In genomic region chr2:48123662-48124061, GRCm38 (mm10) we compare ENCODE assay signal across 12 mouse cellular contexts.
DNase-seq lines count a peak whose midpoint lies in the region; ATAC-seq and TF ChIP-seq lines count a peak whose summit lies in the region.
"Had no signal": no experiment of that assay in that cellular context is flagged by ENCODE, and none has a peak within 500 bp of the region (broad histone marks: within the 10 kb centered on the region; RNA-seq: fewer than 3 reads in every experiment).

No protein-coding gene starts in this region.

- no peak for ATAC-seq in hindbrain, postnatal 0 days
- no peak for ATAC-seq in hindbrain, embryonic 13.5 days (ENCODE audit: low FRiP score)
- ATAC-seq in forebrain, postnatal 0 days, result peak; percentile 79

- no peaks in the 10 kb centered on the region for H3K27me3 ChIP-seq in hindbrain, postnatal 0 days (ENCODE audit: insufficient read depth, low read length)
- no peaks in the 10 kb centered on the region for H3K27me3 ChIP-seq in hindbrain, embryonic 13.5 days
- H3K27me3 ChIP-seq in forebrain, postnatal 0 days (ENCODE audit: insufficient read depth, low read length), result no peaks in the 10 kb centered on the region
- H3K27me3 ChIP-seq: CH12.LX had no signal

- peak; percentile 11 for DNase-seq in hindbrain, postnatal 0 days (ENCODE audit: low spot score)
- peak; percentile 12 for DNase-seq in right cerebral cortex, postnatal 4 days
- no peak for DNase-seq in right cerebral cortex, postnatal 25 days
- peak; percentile 51 for DNase-seq in forebrain, postnatal 0 days
- no peak for DNase-seq in ovary, postnatal 10 days (ENCODE audit: low spot score)
- DNase-seq in adrenal gland, postnatal 25 days, result no peak
- DNase-seq: adrenal gland, postnatal 36 days; thymus, postnatal 4 days had no signal

- 39% methylated on average over 7 of the region's 7 CpGs for WGBS in hindbrain, postnatal 0 days
- 41% methylated on average over 7 of the region's 7 CpGs for WGBS in hindbrain, embryonic 13.5 days
- WGBS in forebrain, postnatal 0 days, result 24% methylated on average over 7 of the region's 7 CpGs

- no peak for TF ChIP-seq CTCF in hindbrain, postnatal 0 days (IDR thresholded peaks at IDR 0.05; ENCODE audit: low read depth)
- TF ChIP-seq CTCF in forebrain, postnatal 0 days (IDR thresholded peaks at IDR 0.05; ENCODE audit: low read depth), result no peak

- H3K9me3 ChIP-seq in hindbrain, postnatal 0 days (ENCODE audit: low read length), result no peaks in the 10 kb centered on the region
- no peaks in the 10 kb centered on the region for H3K9me3 ChIP-seq in hindbrain, embryonic 13.5 days
- H3K9me3 ChIP-seq in forebrain, postnatal 0 days (ENCODE audit: low read length), result no peaks in the 10 kb centered on the region

- no peak overlapping the region for H3K27ac ChIP-seq in hindbrain, postnatal 0 days
- no peak overlapping the region for H3K27ac ChIP-seq in hindbrain, embryonic 13.5 days
- H3K27ac ChIP-seq in forebrain, postnatal 0 days (ENCODE audit: low read depth, low read length), result no peak overlapping the region
- H3K27ac ChIP-seq: kidney, postnatal 0 days; stomach, postnatal 0 days had no signal

- H3K4me1 ChIP-seq in hindbrain, postnatal 0 days (ENCODE audit: insufficient read depth, low read length), result no peaks in the 10 kb centered on the region
- H3K4me1 ChIP-seq in hindbrain, embryonic 13.5 days (replicated peaks), result no peaks in the 10 kb centered on the region
- no peaks in the 10 kb centered on the region for H3K4me1 ChIP-seq in forebrain, postnatal 0 days (ENCODE audit: insufficient read depth)

- no peak overlapping the region for H3K4me2 ChIP-seq in hindbrain, postnatal 0 days (ENCODE audit: low read depth, low read length)
- H3K4me2 ChIP-seq in hindbrain, embryonic 13.5 days, result no peak overlapping the region
- no peak overlapping the region for H3K4me2 ChIP-seq in forebrain, postnatal 0 days (ENCODE audit: low read depth)

- H3K4me3 ChIP-seq in hindbrain, postnatal 0 days (ENCODE audit: low read length), result no peak overlapping the region
- H3K4me3 ChIP-seq in hindbrain, embryonic 13.5 days, result no peak overlapping the region
- H3K4me3 ChIP-seq in forebrain, postnatal 0 days (ENCODE audit: low read depth, low read length), result no peak overlapping the region

- H3K36me3 ChIP-seq in hindbrain, postnatal 0 days (ENCODE audit: insufficient read depth, low read length), result no peaks in the 10 kb centered on the region
- no peaks in the 10 kb centered on the region for H3K36me3 ChIP-seq in hindbrain, embryonic 13.5 days
- H3K36me3 ChIP-seq in forebrain, postnatal 0 days (ENCODE audit: insufficient read depth), result no peaks in the 10 kb centered on the region

- H3K9ac ChIP-seq in hindbrain, postnatal 0 days (replicated peaks; ENCODE audit: low read length), result no peak overlapping the region
- H3K9ac ChIP-seq in hindbrain, embryonic 13.5 days, result no peak overlapping the region
- H3K9ac ChIP-seq in forebrain, postnatal 0 days, result no peak overlapping the region

Comparison
In these comparisons a context has a peak if more than half of its experiments do, and no peak if none do; other contexts are left out.
1. DNase-seq: peak in hindbrain, postnatal 0 days (single experiment), right cerebral cortex, postnatal 4 days (single experiment) and forebrain, postnatal 0 days (single experiment); none in right cerebral cortex, postnatal 25 days (single experiment), ovary, postnatal 10 days (single experiment) and adrenal gland, postnatal 25 days (single experiment).